Mouse (Mus musculus) CH12.LX (cell line): ENCODE data around the gene Ddx46. TPM values are rescaled to one million over a fixed set of nuclear protein-coding genes. Genes with fewer than 3 reads are reported as not detected.
A peak's percentile ranks its signal among the peaks of the same experiment; 100 is the strongest.

Source experiments
- DNase-seq: peaks from one replicate; pipeline ENCODE4 v3.0.0-alpha.2; 2013; ENCODE audit errors: extremely low read depth
- H3K27ac ChIP-seq: 2 replicates; pipeline ENCODE4 v1.5.1; 2012; ENCODE audit warnings: low read depth, mild to moderate bottlenecking, control low read depth, moderate library complexity; ENCODE audit not compliant: insufficient read depth
- H3K27me3 ChIP-seq: replicated peaks from 2 replicates; pipeline ENCODE3; 2012; ENCODE audit warnings: inconsistent platforms
- H3K36me3 ChIP-seq, 2 experiments: replicated peaks in 1 of 2; 2 replicates each; pipeline versions ENCODE3 to v1.6.1; 2012; ENCODE audit warnings: inconsistent platforms in 1 of 2, low read length in 1 of 2, mild to moderate bottlenecking in 1 of 2, mixed read lengths in 1 of 2, moderate library complexity in 1 of 2; ENCODE audit not compliant: control insufficient read depth in 1 of 2, insufficient read depth in 1 of 2
- H3K4me1 ChIP-seq, 2 experiments: 2 replicates each; pipeline ENCODE4 v1.6.1; 2012; ENCODE audit warnings: inconsistent platforms in 1 of 2, moderate library complexity in 1 of 2; ENCODE audit not compliant: insufficient read depth in 2 of 2, control insufficient read depth in 1 of 2
- H3K4me2 ChIP-seq: 2 replicates; pipeline ENCODE4 v1.6.1; 2012; ENCODE audit warnings: low read depth, mild to moderate bottlenecking, control low read depth; ENCODE audit not compliant: poor library complexity, insufficient read depth, severe bottlenecking
- H3K4me3 ChIP-seq, 3 experiments: fragments of 150-350 bp in 1 of 3; sonication (generic) in 1 of 3; replicated peaks in 1 of 3; 2 replicates each; pipeline versions ENCODE3 to v1.5.1; 2011 to 2012; ENCODE audit warnings: low read depth in 2 of 3, low read length in 2 of 3, mild to moderate bottlenecking in 2 of 3, moderate library complexity in 2 of 3, control low read depth in 1 of 3, improper control_type of control experiment in 1 of 3, inconsistent platforms in 1 of 3, mixed read lengths in 1 of 3; ENCODE audit not compliant: poor library complexity in 1 of 3
- H3K79me2 ChIP-seq: replicated peaks from 2 replicates; pipeline ENCODE4 v1.6.1; 2012; ENCODE audit warnings: mild to moderate bottlenecking, moderate library complexity; ENCODE audit not compliant: control insufficient read depth, poor library complexity, insufficient read depth, severe bottlenecking; ENCODE audit errors: extremely low read depth
- H3K9ac ChIP-seq: 2 replicates; pipeline ENCODE4 v1.6.1; 2012; ENCODE audit warnings: low read depth, mild to moderate bottlenecking, control low read depth, moderate library complexity; ENCODE audit not compliant: insufficient read depth
- H3K9me3 ChIP-seq: replicated peaks from 2 replicates; pipeline ENCODE3; 2012; ENCODE audit warnings: low read length, inconsistent platforms, mixed read lengths
- BHLHE40 ChIP-seq: IDR thresholded peaks from 2 replicates; pipeline ENCODE4 v1.6.1; 2011; ENCODE audit warnings: mild to moderate bottlenecking, low read depth, low read length, improper control_type of control experiment
- CHD1 ChIP-seq: IDR thresholded peaks from 2 replicates; pipeline ENCODE4 v1.6.1; 2012; ENCODE audit warnings: low read depth, low read length, improper control_type of control experiment, inconsistent platforms
- CHD2 ChIP-seq: IDR thresholded peaks from 2 replicates; pipeline ENCODE4 v1.6.1; 2011; ENCODE audit warnings: low read length, improper control_type of control experiment
- CTCF ChIP-seq, 2 experiments: IDR thresholded peaks in 1 of 2; conservative IDR thresholded peaks in 1 of 2; 2 replicates each; pipeline ENCODE4 v1.5.1; 2011 to 2012; ENCODE audit warnings: low read depth in 2 of 2, low read length in 2 of 2, improper control_type of control experiment in 1 of 2, inconsistent platforms in 1 of 2, mild to moderate bottlenecking in 1 of 2, moderate library complexity in 1 of 2
- E2F4 ChIP-seq: IDR thresholded peaks from 2 replicates; pipeline ENCODE4 v1.6.1; 2011; ENCODE audit warnings: low read depth, low read length, improper control_type of control experiment; ENCODE audit not compliant: insufficient replicate concordance
- ELF1 ChIP-seq: IDR thresholded peaks from 2 replicates; pipeline ENCODE4 v1.6.1; 2014; ENCODE audit warnings: low read depth, mild to moderate bottlenecking, inconsistent platforms, low read length, improper control_type of control experiment
- EP300 ChIP-seq: IDR thresholded peaks from 2 replicates; pipeline ENCODE4 v1.6.1; 2011; ENCODE audit warnings: low read length, improper control_type of control experiment
- GABPA ChIP-seq: IDR thresholded peaks from 2 replicates; pipeline ENCODE4 v1.6.1; 2012; ENCODE audit warnings: low read depth, low read length, improper control_type of control experiment, inconsistent platforms; ENCODE audit not compliant: insufficient replicate concordance
- HCFC1 ChIP-seq: IDR thresholded peaks from 2 replicates; pipeline ENCODE4 v1.6.1; 2012; ENCODE audit warnings: low read depth, mild to moderate bottlenecking, inconsistent platforms, low read length, improper control_type of control experiment
- IRF4 ChIP-seq: IDR thresholded peaks from 2 replicates; pipeline ENCODE4 v1.6.1; 2014; ENCODE audit warnings: low read depth, mild to moderate bottlenecking, inconsistent platforms, low read length, improper control_type of control experiment
- JUN ChIP-seq: IDR thresholded peaks from 2 replicates; pipeline ENCODE4 v1.6.1; 2011; ENCODE audit warnings: low read depth, mild to moderate bottlenecking, low read length, improper control_type of control experiment, moderate library complexity; ENCODE audit not compliant: insufficient read depth
- JUND ChIP-seq: conservative IDR thresholded peaks from 2 replicates; pipeline ENCODE4 v1.6.1; 2011; ENCODE audit warnings: low read depth, low read length, improper control_type of control experiment
- KAT2A ChIP-seq: IDR thresholded peaks from 2 replicates; pipeline ENCODE4 v1.6.1; 2012; ENCODE audit warnings: low read length, improper control_type of control experiment, inconsistent platforms; ENCODE audit not compliant: insufficient replicate concordance
- MAFK ChIP-seq: IDR thresholded peaks from 2 replicates; pipeline ENCODE4 v1.6.1; 2011; ENCODE audit warnings: low read length, improper control_type of control experiment; ENCODE audit not compliant: insufficient replicate concordance
- MAX ChIP-seq: IDR thresholded peaks from 2 replicates; pipeline ENCODE4 v1.6.1; 2011; ENCODE audit warnings: low read length, improper control_type of control experiment
- MAZ ChIP-seq: IDR thresholded peaks from 2 replicates; pipeline ENCODE4 v1.6.1; 2012; ENCODE audit warnings: low read depth, mild to moderate bottlenecking, inconsistent platforms, low read length, improper control_type of control experiment, moderate library complexity
- MEF2A ChIP-seq: IDR thresholded peaks from 2 replicates; pipeline ENCODE4 v1.6.1; 2014; ENCODE audit warnings: low read depth, mild to moderate bottlenecking, inconsistent platforms, low read length, improper control_type of control experiment, borderline replicate concordance
- MXI1 ChIP-seq: IDR thresholded peaks from 2 replicates; pipeline ENCODE4 v1.6.1; 2011; ENCODE audit warnings: mild to moderate bottlenecking, low read depth, low read length, improper control_type of control experiment
- MYC ChIP-seq: IDR thresholded peaks from 2 replicates; pipeline ENCODE4 v1.6.1; 2011; ENCODE audit warnings: low read depth, mild to moderate bottlenecking, improper control_type of control experiment, low read length
- NELFE ChIP-seq: IDR thresholded peaks from 2 replicates; pipeline ENCODE4 v1.6.1; 2011; ENCODE audit warnings: low read depth, low read length, improper control_type of control experiment
- NRF1 ChIP-seq: IDR thresholded peaks from 2 replicates; pipeline ENCODE4 v1.6.1; 2014; ENCODE audit warnings: low read depth, mild to moderate bottlenecking, inconsistent platforms, low read length, improper control_type of control experiment, moderate library complexity
- PAX5 ChIP-seq: IDR thresholded peaks from 2 replicates; pipeline ENCODE4 v1.6.1; 2012; ENCODE audit warnings: low read length, inconsistent platforms, mixed read lengths
- POLR2A ChIP-seq: IDR thresholded peaks from 2 replicates; pipeline ENCODE4 v1.6.1; 2011; ENCODE audit warnings: low read depth, mild to moderate bottlenecking, improper control_type of control experiment, low read length
- POLR2AphosphoS2 ChIP-seq: IDR thresholded peaks from 2 replicates; pipeline ENCODE4 v1.6.1; 2011; ENCODE audit warnings: low read depth, low read length, improper control_type of control experiment
- RAD21 ChIP-seq: IDR thresholded peaks from 2 replicates; pipeline ENCODE4 v1.6.1; 2011; ENCODE audit warnings: low read depth, mild to moderate bottlenecking, low read length, improper control_type of control experiment, moderate library complexity
- RCOR1 ChIP-seq: conservative IDR thresholded peaks from 2 replicates; pipeline ENCODE4 v1.6.1; 2012; ENCODE audit warnings: low read depth, mild to moderate bottlenecking, inconsistent platforms, low read length, improper control_type of control experiment
- SIN3A ChIP-seq: IDR thresholded peaks from 2 replicates; pipeline ENCODE4 v1.6.1; 2012; ENCODE audit warnings: low read length, improper control_type of control experiment, inconsistent platforms
- SMC3 ChIP-seq: IDR thresholded peaks from 2 replicates; pipeline ENCODE4 v1.6.1; 2011; ENCODE audit warnings: low read depth, low read length, improper control_type of control experiment
- TBP ChIP-seq: conservative IDR thresholded peaks from 2 replicates; pipeline ENCODE4 v1.6.1; 2011; ENCODE audit warnings: low read depth, low read length, improper control_type of control experiment
- TCF12 ChIP-seq: IDR thresholded peaks from 2 replicates; pipeline ENCODE4 v1.6.1; 2014; ENCODE audit warnings: low read depth, mild to moderate bottlenecking, inconsistent platforms, low read length, improper control_type of control experiment
- UBTF ChIP-seq: IDR thresholded peaks from 2 replicates; pipeline ENCODE4 v1.6.1; 2012; ENCODE audit warnings: low read depth, mild to moderate bottlenecking, inconsistent platforms, low read length, improper control_type of control experiment, moderate library complexity
- USF1 ChIP-seq: IDR thresholded peaks from 2 replicates; pipeline ENCODE4 v1.6.1; 2014; ENCODE audit warnings: low read depth, mild to moderate bottlenecking, inconsistent platforms, low read length, improper control_type of control experiment
- USF2 ChIP-seq: conservative IDR thresholded peaks from 2 replicates; pipeline ENCODE4 v1.6.1; 2011; ENCODE audit warnings: low read depth, low read length, improper control_type of control experiment
- ZC3H11A ChIP-seq: IDR thresholded peaks from 2 replicates; pipeline ENCODE4 v1.6.1; 2012; ENCODE audit warnings: low read depth, mild to moderate bottlenecking, inconsistent platforms, low read length, improper control_type of control experiment
- ZKSCAN1 ChIP-seq: IDR thresholded peaks from 2 replicates; pipeline ENCODE4 v1.6.1; 2012; ENCODE audit warnings: low read depth, inconsistent platforms, low read length, improper control_type of control experiment, borderline replicate concordance
- ZMIZ1 ChIP-seq: IDR thresholded peaks from 2 replicates; pipeline ENCODE4 v1.6.1; 2012; ENCODE audit warnings: low read depth, mild to moderate bottlenecking, inconsistent platforms, low read length, improper control_type of control experiment
- ZNF384 ChIP-seq: IDR thresholded peaks from 2 replicates; pipeline ENCODE4 v1.6.1; 2012; ENCODE audit warnings: low read depth, low read length, improper control_type of control experiment, inconsistent platforms
- dilution Hi-C: fragments of 300-500 bp; cut with MboI; formaldehyde crosslinking; loops from 2 replicates; pipeline ENCODE4 v1.14.3; 2020; ENCODE audit warnings: low sequenced_read_pairs; ENCODE audit not compliant: extremely low pct_unique_long_range_greater_than_20kb, extremely low pct_ligation_motif_present
- in situ Hi-C: fragments of 300-500 bp; cut with MboI; formaldehyde crosslinking; loops from 3 replicates; pipeline ENCODE4 v1.14.3; 2019; ENCODE audit warnings: low sequenced_read_pairs, low pct_ligation_motif_present, low pct_unique_long_range_greater_than_20kb, mixed read lengths
- polyA plus RNA-seq: library from polyadenylated mRNA; unstranded; fragments of >175 nt; gene quantifications from 2 replicates; pipeline ENCODE4 v1.2.1, GENCODE M21; 2012; ENCODE audit warnings: low read depth; ENCODE audit not compliant: insufficient read length
- total RNA-seq, 2 experiments: library from RNA; depleted of rRNA; stranded (reverse); fragments of 300-350 nt in 1 of 2; fragments of >200 nt in 1 of 2; gene quantifications; 2 replicates each; pipeline ENCODE4 v1.2.3; 2012 to 2014

Ddx46 gene
- total and polyA plus RNA-seq, 3 experiments, result 35.4 to 103 (median 36.1) TPM

GRCm38 (mm10) chr13:55726598-55727119 lies 91.8 kb downstream of the Ddx46 start:
- no peaks in the 10 kb centered on the region for H3K79me2 ChIP-seq
- in situ Hi-C loops (loop anchor here (10.0 kb wide), 1 partner anchor 122 kb away; no protein-coding TSS in a partner anchor), dilution Hi-C loops (no loop called here)
- TF ChIP-seq POLR2AphosphoS2, result no peak
- no peak for TF ChIP-seq BHLHE40
- no peak for TF ChIP-seq POLR2A
- no peak for TF ChIP-seq SIN3A
- no peak for TF ChIP-seq CHD2
- peak; percentile 77; the same call in 1 of the 2 replicates for TF ChIP-seq MYC
- no peak for TF ChIP-seq GABPA
- no peak for TF ChIP-seq RCOR1
- no peak for TF ChIP-seq MXI1
- no peak for TF ChIP-seq ZMIZ1
- no peak for TF ChIP-seq RAD21
- no peak for TF ChIP-seq PAX5
- TF ChIP-seq SMC3, result no peak
- no peak for TF ChIP-seq JUND
- no peak for TF ChIP-seq ZKSCAN1
- TF ChIP-seq USF1, result no peak
- peak; percentile 49; the same call in 1 of the 2 replicates for TF ChIP-seq ZNF384
- TF ChIP-seq UBTF, result no peak
- no peak for TF ChIP-seq ELF1
- TF ChIP-seq ZC3H11A, result no peak
- TF ChIP-seq E2F4, result no peak
- no peak for TF ChIP-seq NELFE
- TF ChIP-seq HCFC1, result no peak
- 0 out of 2 replicates have a peak, but pooled peaks have one; percentile 14 for TF ChIP-seq MAX
- TF ChIP-seq MAZ, result no peak
- no peak for TF ChIP-seq EP300
- no peak for TF ChIP-seq USF2
- no peak for TF ChIP-seq TCF12
- peak in 1 of 2 experiments; percentile 42; a peak in 2 of 4 replicates for TF ChIP-seq CTCF (conservative IDR thresholded peaks at IDR 0.05 in 1 of 2, IDR thresholded peaks at IDR 0.05 in 1 of 2; ENCODE audit: low read depth in 2 of 2, low read length in 2 of 2)
- no peak for TF ChIP-seq MAFK
- peak; percentile 84; the same call in 1 of the 2 replicates for TF ChIP-seq CHD1
- no peak for TF ChIP-seq TBP
- no peak for TF ChIP-seq JUN
- no peak for TF ChIP-seq KAT2A
- no peak for TF ChIP-seq NRF1
- TF ChIP-seq IRF4, result no peak
- no peak for TF ChIP-seq MEF2A
- H3K4me3 ChIP-seq, result peak overlapping the region; percentile 74 to 87 (median 82)
- H3K4me2 ChIP-seq, result peak overlapping the region; percentile 26
- H3K4me1 ChIP-seq, result peaks cover 2 to 10% of the 10 kb centered on the region in 2 experiments; a peak in 2 of 4 replicates
- peak overlapping the region; percentile 94; the same call in 1 of the 2 replicates for H3K9ac ChIP-seq
- DNase-seq, result peak; percentile 48
- H3K27ac ChIP-seq, result peak overlapping the region; percentile 88
- peaks cover 16 to 52% of the 10 kb centered on the region in 2 experiments for H3K36me3 ChIP-seq
- H3K9me3 ChIP-seq, result no peaks in the 10 kb centered on the region
- H3K27me3 ChIP-seq, result no peaks in the 10 kb centered on the region
